Mouse (Mus musculus): Measurements from ENCODE around the gene Btf3l4. TPM values are rescaled to one million over a fixed set of nuclear protein-coding genes. Genes with fewer than 3 reads are reported as not detected.

Gene Btf3l4
- polyA plus RNA-seq, 1 experiment, result 161 TPM

DNA sequence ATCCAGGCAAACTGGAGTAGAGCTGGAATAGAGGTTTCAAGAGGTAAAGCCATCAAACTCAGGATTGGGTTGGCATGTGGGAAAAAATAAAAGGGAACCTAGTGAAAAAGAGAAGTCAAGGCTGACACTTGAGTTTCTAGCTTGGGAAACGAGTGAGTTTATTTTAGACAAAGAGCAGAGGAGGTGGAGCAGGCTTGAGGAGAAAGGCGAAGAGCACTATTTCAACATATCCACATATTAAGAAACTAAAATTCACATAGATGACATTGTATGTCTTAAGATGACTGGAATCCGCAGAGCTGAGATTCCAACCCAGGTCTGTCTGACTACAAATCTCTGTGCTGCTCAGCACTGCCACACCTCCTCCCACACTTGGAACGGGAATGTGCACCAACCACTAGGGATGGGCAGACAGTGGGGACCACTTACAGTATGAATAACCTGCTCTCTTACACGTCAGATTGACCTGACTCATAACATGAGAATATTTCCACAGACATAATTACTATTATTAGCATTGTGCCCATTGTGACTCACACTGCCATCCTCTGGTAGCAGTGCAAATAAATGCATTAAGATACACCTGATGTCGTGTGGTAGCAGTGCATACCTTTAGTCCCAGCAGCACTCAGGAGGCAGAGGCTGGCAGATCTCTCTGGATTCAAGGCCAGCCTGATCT, 44.0 kb downstream of the Btf3l4 start:
- Histone ChIP-seq H3K27ac (ENCODE audit: insufficient read depth, low read length) (no peak overlapping the region), H3K4me3 (ENCODE audit: insufficient read depth, low read length) (no peak overlapping the region), H3K4me1 (ENCODE audit: control insufficient read depth, insufficient read depth, low read length) (peaks cover 2% of the 10 kb centered on the region; the same call in 1 of the 2 replicates)
- TF ChIP-seq CTCF (IDR thresholded peaks at IDR 0.05; ENCODE audit: borderline replicate concordance, insufficient read depth, low read length), result no peak
- TF ChIP-seq POLR2A (IDR thresholded peaks at IDR 0.05; ENCODE audit: low read depth, low read length), result no peak

DNA sequence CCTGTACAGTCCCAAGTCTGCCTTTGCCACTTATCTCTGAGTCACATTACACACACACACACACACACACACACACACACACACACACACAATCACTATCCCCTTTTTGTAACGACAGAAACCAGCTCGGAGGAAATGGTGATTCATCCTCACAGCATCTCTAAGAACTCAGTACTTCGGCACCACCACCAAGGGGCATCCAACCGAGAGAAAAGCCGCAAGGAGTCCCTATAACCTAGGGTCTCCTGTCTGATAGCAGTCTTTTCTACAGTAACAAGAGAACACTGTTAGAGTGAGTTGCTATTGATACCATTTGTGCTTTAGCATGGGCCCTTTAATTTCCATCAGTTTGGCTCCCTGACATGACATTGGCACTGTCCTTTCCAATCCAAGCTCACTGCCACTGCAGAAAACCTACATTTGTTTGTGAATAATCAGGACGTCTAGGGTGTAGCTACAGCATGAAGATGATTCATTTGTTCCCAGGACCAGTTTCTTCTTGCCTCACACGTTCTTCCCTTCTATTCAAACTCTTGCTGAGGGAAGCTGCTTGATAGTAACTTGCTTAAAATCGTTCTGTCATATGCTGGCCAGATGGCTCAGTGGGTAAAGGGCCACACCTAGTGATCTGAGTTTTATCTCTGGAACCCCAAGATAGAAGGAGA, 50.9 kb downstream of the Btf3l4 start:
- Histone ChIP-seq H3K27ac (ENCODE audit: insufficient read depth, low read length) (peak overlapping the region; percentile 76; the same call in 1 of the 2 replicates), H3K4me3 (ENCODE audit: insufficient read depth, low read length) (no peak overlapping the region), H3K4me1 (ENCODE audit: control insufficient read depth, insufficient read depth, low read length) (peaks cover 3% of the 10 kb centered on the region; the same call in 1 of the 2 replicates)
- no peak for TF ChIP-seq CTCF (IDR thresholded peaks at IDR 0.05; ENCODE audit: borderline replicate concordance, insufficient read depth, low read length)
- no peak for TF ChIP-seq POLR2A (IDR thresholded peaks at IDR 0.05; ENCODE audit: low read depth, low read length)

DNA sequence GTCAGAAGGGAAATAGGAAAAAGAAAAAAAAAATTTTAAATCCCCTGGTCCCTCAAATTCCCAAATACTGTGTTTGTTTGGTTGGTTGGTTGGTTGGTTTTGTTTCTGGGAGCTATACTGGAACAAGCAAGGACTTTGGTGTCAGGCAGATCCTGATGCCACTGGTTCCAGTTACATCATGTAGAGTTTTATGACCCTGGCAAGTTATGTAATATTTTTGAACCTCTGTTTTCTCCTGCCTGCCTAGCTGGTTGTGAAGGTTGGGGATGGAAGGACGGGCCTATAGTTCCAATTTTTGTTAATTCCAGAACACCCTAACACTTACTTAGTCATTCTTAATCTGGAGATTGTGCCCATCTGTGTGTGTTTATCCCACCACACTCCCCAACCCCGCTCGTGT, 51.8 kb downstream of the Btf3l4 start:
- Histone ChIP-seq H3K27ac (ENCODE audit: insufficient read depth, low read length) (no peak overlapping the region; the same call in 1 of the 2 replicates), H3K4me1 (ENCODE audit: control insufficient read depth, insufficient read depth, low read length) (peaks cover 3% of the 10 kb centered on the region; the same call in 1 of the 2 replicates), H3K4me3 (ENCODE audit: insufficient read depth, low read length) (no peak overlapping the region)
- TF ChIP-seq CTCF (IDR thresholded peaks at IDR 0.05; ENCODE audit: borderline replicate concordance, insufficient read depth, low read length), result no peak
- no peak for TF ChIP-seq POLR2A (IDR thresholded peaks at IDR 0.05; ENCODE audit: low read depth, low read length)

DNA sequence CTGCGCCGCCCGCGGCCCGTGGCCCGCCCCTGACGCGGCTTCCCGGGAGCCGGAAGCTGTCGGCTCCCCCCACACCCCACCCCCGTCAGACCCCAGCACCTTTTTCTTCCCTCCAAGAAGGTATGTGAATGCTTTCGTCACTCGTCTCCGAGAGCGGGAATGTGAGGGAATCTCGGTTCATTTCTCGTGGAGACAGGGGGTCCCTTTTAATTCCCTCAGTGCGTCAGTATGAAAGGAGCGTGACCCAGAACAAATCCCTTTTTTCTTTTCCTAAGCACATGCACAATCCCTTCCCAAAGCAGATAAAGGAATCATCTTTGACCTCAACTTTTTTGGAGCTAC, 52.6 kb downstream of the Btf3l4 start:
- no peak for TF ChIP-seq POLR2A (IDR thresholded peaks at IDR 0.05; ENCODE audit: low read depth, low read length)
- TF ChIP-seq CTCF (IDR thresholded peaks at IDR 0.05; ENCODE audit: borderline replicate concordance, insufficient read depth, low read length), result no peak
- peaks cover 3% of the 10 kb centered on the region; the same call in 1 of the 2 replicates for H3K4me1 ChIP-seq (ENCODE audit: control insufficient read depth, insufficient read depth, low read length)

DNA sequence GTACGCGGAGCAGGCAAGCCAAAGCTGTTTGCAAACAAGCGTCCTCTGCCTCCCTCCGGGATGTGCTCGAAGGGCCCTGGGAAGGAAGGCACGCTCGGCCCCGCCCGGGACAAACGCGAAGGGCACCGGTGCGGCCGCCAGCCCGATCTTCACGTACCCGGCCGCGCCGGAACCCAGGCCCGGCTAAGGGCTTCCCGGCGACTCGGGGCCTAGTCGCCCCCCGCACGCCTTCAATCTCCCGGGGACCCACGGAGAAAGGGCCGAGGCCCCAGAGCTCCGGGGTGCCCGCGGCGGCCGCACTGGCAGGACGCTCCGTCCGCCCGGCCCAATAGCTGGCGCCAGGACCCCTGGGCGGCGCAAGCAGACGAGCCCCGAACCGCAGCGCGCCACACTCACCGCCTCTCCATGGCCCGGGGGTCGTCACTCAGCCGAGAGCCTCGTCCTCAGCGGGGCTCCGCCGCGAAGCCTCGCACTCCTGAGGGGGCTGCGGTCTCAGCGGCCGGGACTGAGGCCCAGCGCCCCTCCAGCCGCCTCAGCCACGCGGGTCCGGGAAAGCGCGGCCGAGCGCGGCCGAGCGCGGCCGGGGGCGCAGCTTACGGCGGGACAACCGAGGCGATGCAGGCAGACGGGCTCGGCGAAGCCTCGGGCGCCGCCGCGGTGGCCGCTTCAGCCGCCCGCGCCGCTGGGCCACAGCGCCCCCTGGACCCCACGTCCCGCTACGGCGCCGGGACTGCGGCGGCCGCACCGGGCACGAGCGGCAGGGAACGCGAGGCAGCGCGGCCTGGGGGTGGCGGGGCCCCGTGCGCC, 53.2 kb downstream of the Btf3l4 start, which contains the start of gene Zfyve9:
Zfyve9 (minus strand) TSS at position 742 of the 807 bp plus-strand sequence.
- 0 out of 2 replicates have a peak, but pooled peaks have one; percentile 30 for TF ChIP-seq CTCF (IDR thresholded peaks at IDR 0.05; ENCODE audit: borderline replicate concordance, insufficient read depth, low read length)
- TF ChIP-seq POLR2A (IDR thresholded peaks at IDR 0.05; ENCODE audit: low read depth, low read length), result peak; percentile 28
- H3K27ac ChIP-seq (ENCODE audit: insufficient read depth, low read length), result peak within 1 kb of the TSS; percentile 91
- peak within 1 kb of the TSS; percentile 96 for H3K4me3 ChIP-seq (ENCODE audit: insufficient read depth, low read length)
- peaks cover 3% of the 10 kb centered on the region; the same call in 1 of the 2 replicates for H3K4me1 ChIP-seq (ENCODE audit: control insufficient read depth, insufficient read depth, low read length)

More for the DNA sequence above, 52.6 kb downstream of the Btf3l4 start:
- Histone ChIP-seq H3K4me3 (ENCODE audit: insufficient read depth, low read length) (peak overlapping the region; percentile 42), H3K27ac (ENCODE audit: insufficient read depth, low read length) (no peak overlapping the region; the same call in 1 of the 2 replicates)

DNA sequence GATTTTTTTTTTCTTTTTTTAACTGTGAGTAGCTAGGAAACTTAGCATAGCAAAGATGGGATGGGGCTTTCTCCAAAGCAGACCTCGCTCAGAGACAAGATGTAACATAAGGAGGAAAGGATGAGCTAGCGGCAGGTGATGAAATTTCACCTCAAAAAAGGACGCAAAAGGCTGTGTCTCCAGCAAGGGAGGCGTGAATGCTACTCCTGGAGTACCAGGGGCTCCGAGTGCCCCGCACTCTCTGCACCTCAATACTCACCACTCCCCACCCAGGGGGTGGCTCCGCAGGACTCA, 53.7 kb downstream of the Btf3l4 start:
- TF ChIP-seq CTCF (IDR thresholded peaks at IDR 0.05; ENCODE audit: borderline replicate concordance, insufficient read depth, low read length), result no peak
- no peak; the same call in 1 of the 2 replicates for TF ChIP-seq POLR2A (IDR thresholded peaks at IDR 0.05; ENCODE audit: low read depth, low read length)

DNA sequence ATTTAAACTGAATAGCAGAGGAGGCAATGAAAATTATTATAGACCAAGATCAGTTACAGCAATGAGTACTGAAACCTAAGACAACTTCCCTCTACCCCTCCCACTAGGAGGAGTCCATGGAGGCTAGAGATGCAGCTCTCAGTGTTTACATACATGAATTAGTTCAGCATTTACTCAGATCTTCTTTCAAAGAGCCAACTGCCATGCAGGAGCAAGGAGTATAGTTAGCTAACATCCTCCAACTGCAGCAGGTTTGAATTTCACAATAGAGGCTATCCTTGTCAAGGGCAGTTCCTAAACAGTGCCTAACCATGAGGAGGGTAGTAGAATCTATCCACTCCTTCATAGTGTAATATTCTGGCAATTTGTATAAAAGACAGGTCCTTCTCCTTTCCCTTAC, 64.9 kb downstream of the Btf3l4 start:
- H3K4me1 ChIP-seq (ENCODE audit: control insufficient read depth, insufficient read depth, low read length), result no peaks in the 10 kb centered on the region
- TF ChIP-seq POLR2A (IDR thresholded peaks at IDR 0.05; ENCODE audit: low read depth, low read length) (no peak), CTCF (IDR thresholded peaks at IDR 0.05; ENCODE audit: borderline replicate concordance, insufficient read depth, low read length) (no peak)
- H3K27ac ChIP-seq (ENCODE audit: insufficient read depth, low read length), result no peak overlapping the region
- H3K4me3 ChIP-seq (ENCODE audit: insufficient read depth, low read length), result no peak overlapping the region

More for the DNA sequence above, 53.7 kb downstream of the Btf3l4 start:
- no peak overlapping the region for H3K27ac ChIP-seq (ENCODE audit: insufficient read depth, low read length)
- H3K4me3 ChIP-seq (ENCODE audit: insufficient read depth, low read length), result peak overlapping the region; percentile 96
- peaks cover 3% of the 10 kb centered on the region; the same call in 1 of the 2 replicates for H3K4me1 ChIP-seq (ENCODE audit: control insufficient read depth, insufficient read depth, low read length)

Other genes starting within 250 kb of the Btf3l4 start
- 25.5 and 31.0 TPM in 2 replicates for gene Cc2d1b, start 213.7 kb downstream of the Btf3l4 start, polyA plus RNA-seq (2011; ENCODE audit: insufficient read length, low read depth, missing spikeins)
- gene 3110021N24Rik, start 114.0 kb downstream of the Btf3l4 start, polyA plus RNA-seq (2011; ENCODE audit: insufficient read length, low read depth, missing spikeins), result not detected in 2 replicates
- 15.8 and 20.4 TPM in 2 replicates for gene Zfyve9, start 52.8 kb downstream of the Btf3l4 start, polyA plus RNA-seq (2011; ENCODE audit: insufficient read length, low read depth, missing spikeins)
- gene Txndc12, start 987 bp upstream of the Btf3l4 start, polyA plus RNA-seq (2011; ENCODE audit: insufficient read length, low read depth, missing spikeins), result 80.6 and 94.9 TPM in 2 replicates
- 15.5 and 16.4 TPM in 2 replicates for gene Kti12, start 14.2 kb upstream of the Btf3l4 start, polyA plus RNA-seq (2011; ENCODE audit: insufficient read length, low read depth, missing spikeins)
- gene A730015C16Rik, start 15.0 kb upstream of the Btf3l4 start, polyA plus RNA-seq (2011; ENCODE audit: insufficient read length, low read depth, missing spikeins), result not detected in 2 replicates
- gene Rab3b, start 45.4 kb upstream of the Btf3l4 start, polyA plus RNA-seq (2011; ENCODE audit: insufficient read length, low read depth, missing spikeins), result 4.8 and 7.4 TPM in 2 replicates
- 214 and 216 TPM in 2 replicates for gene Nrd1, start 167.0 kb upstream of the Btf3l4 start, polyA plus RNA-seq (2011; ENCODE audit: insufficient read length, low read depth, missing spikeins)